Mouse (Mus musculus): ENCODE measurements around the gene Wnt2. TPM values are rescaled to one million over a fixed set of nuclear protein-coding genes. Genes with fewer than 3 reads are reported as not detected.
A peak's percentile ranks its signal among the peaks of the same experiment; 100 is the strongest.

Wnt2 gene
- under 1 TPM; 0.26 to 0.43 TPM for total RNA-seq (2021)
- long read RNA-seq, experiment 1, partial matches to known transcripts: 0 of 1 reads
- long read RNA-seq, experiment 1, other reads (novel, unspliced or antisense): 0 of 1 reads
- long read RNA-seq, experiment 2: 0 reads

GRCm38 (mm10) chr6:18029746-18030656, at the start of gene Wnt2:
TSS of gene Wnt2 (minus strand) at chr6:18030585.
- peak; percentile 9 to 24 for DNase-seq

- DNase-seq: no peak
Measured at GRCm38 (mm10) chr6:18078615-18079014, 48.2 kb upstream of the Wnt2 start.

GRCm38 (mm10) chr6:18076986-18077385, 46.6 kb upstream of the Wnt2 start:
- DNase-seq: no peak

- DNase-seq: no peak
Measured at GRCm38 (mm10) chr6:18076577-18076976, 46.2 kb upstream of the Wnt2 start.

- no peak for DNase-seq
Measured at GRCm38 (mm10) chr6:18057899-18058298, 27.5 kb upstream of the Wnt2 start.

GRCm38 (mm10) chr6:18051702-18052101, 21.3 kb upstream of the Wnt2 start:
- no peak for DNase-seq

- no peak for DNase-seq
Measured at GRCm38 (mm10) chr6:18044299-18044698, 13.9 kb upstream of the Wnt2 start.

GRCm38 (mm10) chr6:18043172-18043571, 12.8 kb upstream of the Wnt2 start:
- DNase-seq: no peak

GRCm38 (mm10) chr6:18032271-18032670, 1.9 kb upstream of the Wnt2 start:
- DNase-seq: no peak

- DNase-seq: peak; percentile 61 to 62
Measured at GRCm38 (mm10) chr6:18031509-18032010, 1.2 kb upstream of the Wnt2 start.

- no peak for DNase-seq
Measured at GRCm38 (mm10) chr6:18030868-18031508, 603 bp upstream of the Wnt2 start.

- DNase-seq: no peak
Measured at GRCm38 (mm10) chr6:18024133-18024794, 6.1 kb downstream of the Wnt2 start.

- no peak for DNase-seq
Measured at GRCm38 (mm10) chr6:18013346-18013745, 17.0 kb downstream of the Wnt2 start.

- DNase-seq: no peak
Measured at GRCm38 (mm10) chr6:18007356-18007755, 23.0 kb downstream of the Wnt2 start.

GRCm38 (mm10) chr6:18002065-18002464, 28.3 kb downstream of the Wnt2 start:
- DNase-seq: no peak

GRCm38 (mm10) chr6:17998497-17998896, 31.9 kb downstream of the Wnt2 start:
- no peak for DNase-seq

- DNase-seq: no peak
Measured at GRCm38 (mm10) chr6:17994956-17995790, 35.2 kb downstream of the Wnt2 start.

GRCm38 (mm10) chr6:17991625-17992024, 38.8 kb downstream of the Wnt2 start:
- DNase-seq: peak; percentile 2 to 14

- DNase-seq: no peak
Measured at GRCm38 (mm10) chr6:17990173-17991028, 40.0 kb downstream of the Wnt2 start.

GRCm38 (mm10) chr6:17979361-17979760, 51.0 kb downstream of the Wnt2 start:
- no peak for DNase-seq
